Mouse (Mus musculus) megakaryocyte, embryonic 14.5 days (primary cell): Measurements from ENCODE around the gene Gprin1.

Experiments
- FLI1 ChIP-seq: IDR thresholded peaks from 2 replicates; pipeline ENCODE4 v1.6.1; 2012; ENCODE audit warnings: low read length, inconsistent platforms, mixed read lengths
- GATA1 ChIP-seq: IDR thresholded peaks from 3 replicates; pipeline ENCODE4 v1.6.1; 2012; ENCODE audit warnings: mixed read lengths, low read length, inconsistent platforms, borderline replicate concordance

DNA sequence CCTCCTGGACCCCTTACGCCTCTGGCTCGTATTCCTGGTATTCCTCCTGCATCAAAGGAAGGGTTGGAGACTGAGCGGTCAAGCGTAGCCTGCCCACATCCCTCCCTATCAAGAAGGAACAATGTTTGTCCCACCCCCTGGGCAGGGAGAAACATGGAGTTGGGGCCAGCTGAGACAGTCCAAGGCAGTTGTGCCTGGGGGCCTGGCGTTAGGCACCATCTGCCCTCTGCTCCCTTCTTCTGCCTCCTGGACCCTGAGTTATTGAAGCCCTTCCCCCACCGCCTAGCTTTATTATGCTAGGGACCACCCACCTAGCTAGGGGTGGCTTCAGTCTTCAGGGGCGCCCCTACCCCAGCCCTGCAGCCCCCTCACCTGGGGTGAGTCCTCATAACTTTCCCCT lies 9.8 kb upstream of the Gprin1 start:
- TF ChIP-seq FLI1 (no peak), GATA1 (no peak)
